Mouse (Mus musculus): ENCODE measurements around the gene Ccdc138. TPM values are rescaled to one million over a fixed set of nuclear protein-coding genes. Genes with fewer than 3 reads are reported as not detected.

The Ccdc138 gene
- total and polyA plus RNA-seq, 2 experiments from 2014 or later = 2.0 to 6.4 TPM

- ATAC-seq (peak; percentile 68; the same call in 1 of the 2 replicates), DNase-seq (ENCODE audit: low spot score) (peak; percentile 75)
- Histone ChIP-seq H3K4me1 (ENCODE audit: insufficient read depth, low read length) (peaks cover 7% of the 10 kb centered on the region), H3K9me3 (ENCODE audit: low read length) (no peaks in the 10 kb centered on the region), H3K9ac (replicated peaks; ENCODE audit: low read length) (no peak overlapping the region), H3K27ac (peak overlapping the region; percentile 59; the same call in 1 of the 2 replicates), H3K4me3 (ENCODE audit: low read length) (no peak overlapping the region), H3K27me3 (ENCODE audit: insufficient read depth, low read length) (no peaks in the 10 kb centered on the region), H3K36me3 (ENCODE audit: insufficient read depth, low read length) (no peaks in the 10 kb centered on the region), H3K4me2 (ENCODE audit: low read depth, low read length) (no peak overlapping the region)
- no peak for TF ChIP-seq CTCF (IDR thresholded peaks at IDR 0.05; ENCODE audit: low read depth)
- 18% methylated on average over 6 of the region's 6 CpGs for WGBS
Observed at GRCm38 (mm10) chr10:58601431-58601901, 103.7 kb downstream of the Ccdc138 start.

- no peak overlapping the region for H3K9ac ChIP-seq (replicated peaks; ENCODE audit: low read length)
- H3K9me3 ChIP-seq (ENCODE audit: low read length) = no peaks in the 10 kb centered on the region
- peaks cover 7% of the 10 kb centered on the region for H3K4me1 ChIP-seq (ENCODE audit: insufficient read depth, low read length)
- peak overlapping the region; percentile 59; the same call in 1 of the 2 replicates for H3K27ac ChIP-seq
- no peak for DNase-seq (ENCODE audit: low spot score)
- no peak for TF ChIP-seq CTCF (IDR thresholded peaks at IDR 0.05; ENCODE audit: low read depth)
- 74% methylated on average over 7 of the region's 7 CpGs for WGBS
- ATAC-seq = no peak
- no peak overlapping the region for H3K4me3 ChIP-seq (ENCODE audit: low read length)
- no peaks in the 10 kb centered on the region for H3K27me3 ChIP-seq (ENCODE audit: insufficient read depth, low read length)
- no peaks in the 10 kb centered on the region for H3K36me3 ChIP-seq (ENCODE audit: insufficient read depth, low read length)
- H3K4me2 ChIP-seq (ENCODE audit: low read depth, low read length) = no peak overlapping the region
Observed at GRCm38 (mm10) chr10:58601946-58602345, 104.2 kb downstream of the Ccdc138 start.

- Histone ChIP-seq H3K9ac (replicated peaks; ENCODE audit: low read length) (no peak overlapping the region), H3K27me3 (ENCODE audit: insufficient read depth, low read length) (no peaks in the 10 kb centered on the region), H3K36me3 (ENCODE audit: insufficient read depth, low read length) (no peaks in the 10 kb centered on the region), H3K4me2 (ENCODE audit: low read depth, low read length) (no peak overlapping the region), H3K27ac (no peak overlapping the region), H3K9me3 (ENCODE audit: low read length) (no peaks in the 10 kb centered on the region), H3K4me1 (ENCODE audit: insufficient read depth, low read length) (peaks cover 7% of the 10 kb centered on the region), H3K4me3 (ENCODE audit: low read length) (no peak overlapping the region)
- DNase-seq (ENCODE audit: low spot score) (peak; percentile 78), ATAC-seq (peak; percentile 74)
- 53% methylated on average over 2 of the region's 2 CpGs for WGBS
- no peak for TF ChIP-seq CTCF (IDR thresholded peaks at IDR 0.05; ENCODE audit: low read depth)
Observed at GRCm38 (mm10) chr10:58604779-58605178, 107.0 kb downstream of the Ccdc138 start.

GRCm38 (mm10) chr10:58606356-58606755 is 108.6 kb downstream of the Ccdc138 start:
- no peaks in the 10 kb centered on the region for H3K9me3 ChIP-seq (ENCODE audit: low read length)
- ATAC-seq (no peak), DNase-seq (ENCODE audit: low spot score) (no peak)
- no peak for TF ChIP-seq CTCF (IDR thresholded peaks at IDR 0.05; ENCODE audit: low read depth)
- WGBS = 85% methylated on average over 3 of the region's 3 CpGs
- H3K4me1 ChIP-seq (ENCODE audit: insufficient read depth, low read length) = peaks cover 7% of the 10 kb centered on the region
- no peaks in the 10 kb centered on the region for H3K36me3 ChIP-seq (ENCODE audit: insufficient read depth, low read length)
- H3K27ac ChIP-seq = no peak overlapping the region
- no peak overlapping the region for H3K4me3 ChIP-seq (ENCODE audit: low read length)
- H3K9ac ChIP-seq (replicated peaks; ENCODE audit: low read length) = no peak overlapping the region
- no peak overlapping the region for H3K4me2 ChIP-seq (ENCODE audit: low read depth, low read length)
- no peaks in the 10 kb centered on the region for H3K27me3 ChIP-seq (ENCODE audit: insufficient read depth, low read length)

- H3K4me3 ChIP-seq (ENCODE audit: low read length) = no peak overlapping the region
- no peaks in the 10 kb centered on the region for H3K27me3 ChIP-seq (ENCODE audit: insufficient read depth, low read length)
- ATAC-seq (no peak), DNase-seq (ENCODE audit: low spot score) (no peak)
- H3K9me3 ChIP-seq (ENCODE audit: low read length) = no peaks in the 10 kb centered on the region
- no peaks in the 10 kb centered on the region for H3K36me3 ChIP-seq (ENCODE audit: insufficient read depth, low read length)
- no peaks in the 10 kb centered on the region for H3K4me1 ChIP-seq (ENCODE audit: insufficient read depth, low read length)
- 59% methylated on average over 3 of the region's 3 CpGs for WGBS
- H3K9ac ChIP-seq (replicated peaks; ENCODE audit: low read length) = no peak overlapping the region
- H3K4me2 ChIP-seq (ENCODE audit: low read depth, low read length) = no peak overlapping the region
- no peak for TF ChIP-seq CTCF (IDR thresholded peaks at IDR 0.05; ENCODE audit: low read depth)
- no peak overlapping the region for H3K27ac ChIP-seq
Observed at GRCm38 (mm10) chr10:58608858-58609257, 111.1 kb downstream of the Ccdc138 start.

- 82% methylated on average over 7 of the region's 7 CpGs for whole genome bisulfite sequencing
- Histone ChIP-seq H3K36me3 (ENCODE audit: insufficient read depth, low read length) (no peaks in the 10 kb centered on the region), H3K9me3 (ENCODE audit: low read length) (no peaks in the 10 kb centered on the region), H3K4me2 (ENCODE audit: low read depth, low read length) (no peak overlapping the region), H3K4me3 (ENCODE audit: low read length) (no peak overlapping the region), H3K4me1 (ENCODE audit: insufficient read depth, low read length) (no peaks in the 10 kb centered on the region), H3K27me3 (ENCODE audit: insufficient read depth, low read length) (no peaks in the 10 kb centered on the region), H3K27ac (no peak overlapping the region), H3K9ac (replicated peaks; ENCODE audit: low read length) (no peak overlapping the region)
- DNase-seq (ENCODE audit: low spot score) = no peak
- ATAC-seq = no peak
- TF ChIP-seq CTCF (IDR thresholded peaks at IDR 0.05; ENCODE audit: low read depth) = no peak
Observed at GRCm38 (mm10) chr10:58610484-58611261, 112.9 kb downstream of the Ccdc138 start.

GRCm38 (mm10) chr10:58614601-58615000 is 116.9 kb downstream of the Ccdc138 start:
- Histone ChIP-seq H3K4me3 (ENCODE audit: low read length) (no peak overlapping the region), H3K4me2 (ENCODE audit: low read depth, low read length) (no peak overlapping the region), H3K27me3 (ENCODE audit: insufficient read depth, low read length) (no peaks in the 10 kb centered on the region), H3K9me3 (ENCODE audit: low read length) (no peaks in the 10 kb centered on the region), H3K9ac (replicated peaks; ENCODE audit: low read length) (no peak overlapping the region), H3K36me3 (ENCODE audit: insufficient read depth, low read length) (no peaks in the 10 kb centered on the region), H3K27ac (no peak overlapping the region), H3K4me1 (ENCODE audit: insufficient read depth, low read length) (no peaks in the 10 kb centered on the region)
- no peak for ATAC-seq
- TF ChIP-seq CTCF (IDR thresholded peaks at IDR 0.05; ENCODE audit: low read depth) = no peak
- 85% methylated on average over 6 of the region's 6 CpGs for WGBS
- no peak for DNase-seq (ENCODE audit: low spot score)

Measured in hindbrain, postnatal 0 days (tissue).